Mouse (Mus musculus) layer of hippocampus, postnatal 25 days (tissue): ENCODE measurements around the gene Trim7. TPM values are rescaled to one million over a fixed set of nuclear protein-coding genes. Genes with fewer than 3 reads are reported as not detected.
"Not testable (repeated sequence)": the region's sequence is repeated elsewhere in the genome, so short reads cannot be mapped to it uniquely, and the experiment has no call there.

ENCODE experiments used
- DNase-seq, 2 experiments: peaks; one replicate each; pipeline ENCODE4 v3.0.0; 2022; ENCODE audit warnings: mixed read lengths in 2 of 2, low spot score in 1 of 2; ENCODE audit errors: extremely low spot score in 1 of 2
- total RNA-seq, 2 experiments: library from RNA; stranded (reverse); gene quantifications; 2 replicates each; pipeline ENCODE4 v1.2.3; 2021

Trim7 gene
- 1 to 10 TPM; 1.6 to 2.1 TPM for total RNA-seq

DNA sequence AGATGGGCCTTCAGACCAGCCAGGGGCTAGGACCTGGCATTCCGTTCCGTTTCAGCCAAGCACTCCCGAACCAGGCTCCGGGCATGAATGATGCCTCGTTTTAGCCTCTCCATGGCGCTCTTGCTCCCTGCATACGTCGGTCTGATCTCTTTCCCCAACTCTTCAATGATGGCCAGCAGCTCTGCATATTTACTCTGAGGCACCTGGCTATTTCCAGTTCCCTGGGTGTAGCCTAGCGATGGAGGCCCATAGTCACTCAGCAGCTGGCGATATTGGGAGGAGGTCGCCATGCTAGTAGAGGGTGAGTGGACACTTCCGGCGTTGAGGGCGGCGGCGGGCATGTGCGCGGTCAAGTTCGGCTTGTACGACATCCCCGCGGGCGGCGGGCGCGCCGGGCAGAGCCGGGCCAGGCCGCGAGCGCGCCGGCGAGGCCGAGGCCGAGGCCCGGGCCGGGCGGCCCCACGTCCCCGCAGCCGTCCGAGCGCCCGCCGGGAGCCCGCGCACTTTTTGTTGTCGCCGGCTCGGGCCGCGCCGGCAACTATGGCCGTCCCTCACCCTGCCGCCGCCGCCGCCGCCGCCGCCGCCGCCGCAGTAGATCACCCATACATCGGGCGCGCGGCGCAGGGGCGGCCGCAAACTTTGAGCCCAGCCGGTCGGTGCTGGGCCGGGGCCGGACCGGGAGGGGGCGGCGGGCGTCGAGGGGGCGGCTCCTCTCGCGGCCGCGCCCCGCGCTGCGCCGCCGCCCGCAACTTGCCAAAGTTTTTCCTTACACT is at the start of gene Trim7, which contains the start of gene Gm12184:
Gene Trim7 (plus strand): TSS at position 162 of the 773 bp plus-strand sequence.
Gene Gm12184 (minus strand): TSS at position 677 of the 773 bp plus-strand sequence.
- DNase-seq: not testable (repeated sequence)

DNA sequence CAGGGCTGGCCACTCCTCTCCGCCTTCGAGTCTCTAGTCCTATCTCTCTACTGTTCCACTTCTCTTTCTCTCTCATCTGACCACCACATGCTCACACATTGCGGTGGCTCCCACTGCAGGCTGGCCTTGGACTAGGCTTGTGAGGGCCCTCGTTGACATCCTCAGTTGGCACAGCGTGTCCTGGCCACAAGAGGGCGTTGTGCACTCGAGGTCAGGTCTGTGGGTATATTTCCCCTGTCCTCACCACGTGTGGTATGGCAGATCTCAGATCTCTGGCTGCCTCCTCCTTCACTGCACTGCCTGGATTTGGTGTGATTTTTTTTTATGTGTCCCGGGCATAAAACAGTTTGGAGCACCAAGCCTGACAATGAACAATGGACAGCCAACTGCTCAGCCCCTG is 49.3 kb upstream of the Trim7 start:
- DNase-seq: no peak

DNA sequence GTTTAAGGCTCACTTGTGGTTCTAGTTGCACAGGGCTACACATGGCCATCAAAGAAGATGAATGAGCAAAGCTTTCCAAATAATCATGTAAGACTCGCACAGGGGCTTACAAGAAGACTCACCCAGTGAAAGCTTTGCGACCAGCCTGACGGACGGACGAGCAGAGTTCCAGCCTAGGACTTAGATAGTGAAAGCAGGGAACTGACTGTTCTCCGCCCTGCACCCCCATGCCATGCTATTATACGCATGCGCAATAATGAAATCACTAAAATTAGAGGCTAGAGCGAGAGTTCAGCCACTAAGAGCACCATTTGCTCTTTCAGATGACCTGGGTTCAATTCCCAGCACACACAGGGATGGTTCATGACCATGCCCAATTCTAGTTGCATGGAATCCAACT is 48.6 kb upstream of the Trim7 start:
- no peak for DNase-seq

DNA sequence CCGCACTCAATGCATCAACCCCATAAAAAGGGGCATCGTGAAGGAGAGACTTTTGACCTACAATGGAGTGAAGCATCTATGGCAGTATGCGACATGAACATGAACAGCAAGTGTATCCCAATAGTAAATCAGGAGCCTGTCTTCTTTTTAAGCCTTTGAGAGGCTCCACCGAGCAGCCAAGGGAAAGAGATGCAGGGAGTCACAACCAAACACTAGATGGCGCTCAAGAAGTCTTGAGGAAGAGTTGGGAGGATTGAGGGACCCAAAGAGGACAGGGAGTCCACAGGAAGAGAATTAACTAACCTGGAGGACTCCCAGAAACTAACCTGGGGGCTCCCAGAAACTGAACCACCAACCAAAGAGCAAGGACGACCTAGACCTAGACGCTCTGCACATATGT is 46.5 kb upstream of the Trim7 start:
- no peak for DNase-seq

GRCm38 (mm10) chr11:48782243-48782642 is 43.7 kb upstream of the Trim7 start:
- no peak for DNase-seq

DNA sequence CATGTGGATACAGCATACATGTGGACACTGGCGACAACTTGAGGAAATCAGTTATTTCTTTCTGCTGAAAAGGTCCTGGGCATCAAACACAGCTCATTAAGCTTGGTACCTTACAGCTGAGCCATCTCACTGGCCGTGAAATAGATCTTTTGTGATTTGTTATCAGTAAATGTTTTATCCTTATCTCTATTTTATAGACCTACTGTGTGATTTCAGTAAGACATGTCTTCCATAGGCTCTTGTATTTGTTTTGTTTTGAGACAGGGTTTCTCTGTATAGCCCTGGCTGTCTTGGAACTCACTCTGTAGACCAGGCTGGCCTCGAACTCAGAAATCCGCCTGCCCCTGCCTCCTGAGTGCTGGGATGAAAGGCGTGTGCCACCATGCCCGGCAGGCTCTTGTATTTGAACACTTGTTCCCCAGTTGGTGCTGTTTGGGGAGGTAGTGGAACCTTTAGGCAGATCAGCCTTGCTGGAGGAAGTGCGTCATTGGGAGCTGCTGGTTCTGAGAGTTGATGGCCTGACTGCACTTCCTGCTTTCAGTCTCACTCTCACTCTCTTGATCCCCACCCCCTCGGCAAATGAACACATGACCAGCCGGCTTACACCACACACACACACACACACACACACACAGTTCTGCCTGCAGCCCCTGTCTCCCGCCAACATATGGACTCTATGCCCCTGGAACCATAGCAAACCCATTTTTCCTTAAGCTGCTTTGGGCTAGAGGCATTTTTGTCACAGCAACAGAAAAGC is 38.3 kb upstream of the Trim7 start:
- no peak for DNase-seq

- peak; percentile 49 to 85 for DNase-seq
Observed at GRCm38 (mm10) chr11:48788311-48789089, 37.4 kb upstream of the Trim7 start.

DNA sequence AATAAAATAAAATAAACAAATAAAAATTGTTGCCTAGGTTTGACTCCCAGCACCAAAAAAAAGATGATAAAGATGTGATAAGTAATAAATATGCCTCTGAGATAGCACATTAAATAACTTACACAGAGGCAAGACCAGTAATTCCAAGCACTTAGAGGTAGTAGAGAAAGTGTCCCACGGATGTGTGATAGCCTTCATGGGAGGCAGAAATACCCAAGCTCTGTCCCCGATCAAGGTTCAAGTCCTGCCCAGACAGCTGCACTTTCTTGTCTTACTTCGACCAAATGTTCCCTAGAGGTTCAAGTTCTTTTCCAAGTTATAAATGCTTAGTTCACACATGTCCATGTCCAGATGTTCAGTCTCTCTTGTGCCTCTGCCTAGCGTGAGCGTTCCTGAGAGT is 36.7 kb upstream of the Trim7 start:
- no peak for DNase-seq

GRCm38 (mm10) chr11:48789973-48790823 is 35.7 kb upstream of the Trim7 start:
- DNase-seq: peak; percentile 71 to 90

DNA sequence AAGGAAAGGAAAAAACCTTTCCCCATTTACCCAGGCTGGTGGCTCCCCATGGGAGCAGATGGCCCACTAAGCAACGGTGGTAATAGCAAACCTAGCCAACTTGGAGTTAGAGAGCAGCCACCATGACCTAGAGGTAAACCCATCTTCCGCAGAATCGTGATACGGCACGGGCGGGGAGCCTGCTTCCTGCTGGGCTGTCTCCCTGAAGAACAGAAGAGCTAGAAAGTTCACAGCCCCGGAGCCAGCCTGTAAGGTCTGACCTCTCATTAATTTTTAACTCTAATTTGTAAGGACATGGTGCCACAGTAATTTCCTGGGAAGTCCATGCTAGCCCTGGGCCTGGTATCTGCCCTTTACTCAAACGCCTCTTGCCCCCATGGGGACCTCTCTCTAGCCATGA is 35.0 kb upstream of the Trim7 start:
- no peak for DNase-seq

- not testable (repeated sequence) for DNase-seq
Observed at GRCm38 (mm10) chr11:48791894-48792293, 34.0 kb upstream of the Trim7 start.

- no peak for DNase-seq
Observed at GRCm38 (mm10) chr11:48793184-48793583, 32.8 kb upstream of the Trim7 start.

DNA sequence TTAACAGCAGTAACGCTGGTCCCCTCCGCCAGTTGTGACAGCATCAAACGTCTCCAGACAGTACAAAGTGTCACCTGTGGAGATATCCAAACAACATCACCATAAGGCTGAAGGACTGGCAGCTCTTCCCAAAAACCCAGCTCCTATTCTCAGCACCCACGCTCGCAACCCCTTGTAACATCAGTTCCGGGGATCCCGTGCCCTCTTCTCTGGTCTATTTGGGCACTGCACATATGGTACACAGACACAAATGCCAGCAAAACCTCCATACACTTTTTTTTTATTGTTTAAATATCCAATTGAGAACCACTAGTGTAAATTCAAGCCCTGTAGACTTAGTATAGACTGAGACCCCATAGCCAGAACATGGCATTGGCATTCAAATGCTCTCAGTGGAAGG is 30.7 kb upstream of the Trim7 start:
- no peak for DNase-seq

- DNase-seq: no peak
Observed at GRCm38 (mm10) chr11:48796290-48796689, 29.6 kb upstream of the Trim7 start.

- no peak for DNase-seq
Observed at GRCm38 (mm10) chr11:48797287-48797686, 28.7 kb upstream of the Trim7 start.

GRCm38 (mm10) chr11:48798308-48798707 is 27.6 kb upstream of the Trim7 start:
- no peak for DNase-seq

DNA sequence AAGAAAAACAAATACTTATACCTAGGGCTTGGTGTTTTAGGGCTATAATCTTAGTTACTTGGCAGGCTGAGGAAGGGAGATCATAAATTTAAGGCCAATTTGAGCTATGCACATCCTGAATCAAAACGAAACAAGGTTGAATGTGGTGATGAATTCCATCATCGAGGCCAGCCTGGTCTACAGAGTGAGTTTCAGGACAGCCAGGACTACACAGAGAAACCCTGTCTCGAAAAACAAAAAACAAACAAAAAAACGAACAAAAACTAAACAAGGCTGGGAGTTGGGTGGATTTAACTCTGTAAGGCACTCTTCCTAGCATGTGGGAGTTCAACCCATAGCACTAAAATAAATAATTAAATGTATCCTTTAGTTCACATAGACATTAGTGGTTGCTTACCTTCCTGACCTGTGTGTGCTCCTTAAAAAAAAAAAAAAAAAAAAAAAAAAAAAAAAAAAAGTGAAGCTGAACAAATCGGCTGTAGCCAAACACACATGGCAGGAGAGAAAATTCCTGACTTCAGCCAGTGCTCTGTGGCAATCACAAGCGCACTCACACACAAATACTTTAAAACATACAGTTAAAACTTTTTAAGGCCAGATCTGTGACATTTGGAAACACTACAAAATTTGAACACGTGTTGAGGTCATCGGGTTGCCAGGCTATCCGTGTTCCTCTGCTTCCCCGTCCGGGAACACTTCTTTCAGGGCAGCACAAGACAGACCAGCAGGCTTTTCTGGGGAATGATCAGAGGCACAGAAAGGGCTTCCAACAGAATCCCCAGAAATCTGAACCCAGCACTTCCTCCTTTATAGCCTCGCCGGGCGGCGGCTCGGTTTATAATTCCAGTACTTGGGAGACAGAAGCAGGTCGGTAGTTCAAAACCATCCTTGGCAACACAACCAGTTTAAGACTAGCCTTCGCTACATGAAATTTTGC is 26.7 kb upstream of the Trim7 start:
- peak in 1 of 2 experiments; percentile 40 for DNase-seq

DNA sequence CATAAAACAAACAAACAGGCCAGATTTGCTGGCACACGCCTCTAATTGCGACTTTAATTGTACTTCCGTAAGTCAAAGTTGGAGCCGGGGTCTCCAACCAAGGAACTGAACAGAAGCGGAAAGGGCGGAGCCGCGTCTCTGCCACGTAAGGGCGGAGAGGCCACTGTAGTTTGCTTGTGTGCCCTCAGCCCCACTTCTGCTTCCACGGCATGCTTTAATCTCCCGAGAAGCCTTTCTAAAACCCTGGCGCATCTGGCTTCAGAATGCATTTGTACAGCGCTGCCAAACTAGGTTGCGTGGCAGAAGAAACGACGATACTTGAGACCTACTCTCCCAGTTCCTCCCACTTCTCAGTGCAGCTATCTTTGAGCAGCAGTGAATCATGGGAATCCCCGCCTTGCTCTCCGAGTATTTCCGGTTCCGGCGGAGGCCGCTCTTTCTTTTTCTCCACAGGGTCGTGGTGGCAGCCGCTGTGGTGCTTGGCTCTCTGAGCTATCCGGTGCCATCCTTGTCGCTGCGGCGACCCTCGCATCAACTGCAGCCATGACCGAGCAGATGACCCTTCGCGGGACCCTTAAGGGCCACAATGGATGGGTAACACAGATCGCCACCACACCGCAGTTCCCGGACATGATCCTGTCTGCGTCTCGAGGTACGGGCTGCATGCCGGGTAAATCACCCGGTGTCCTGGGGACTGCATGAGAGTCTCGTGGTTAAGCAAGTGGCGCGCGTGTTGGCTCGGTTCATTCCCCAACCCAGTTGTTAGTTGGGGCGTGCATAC is 25.8 kb upstream of the Trim7 start, which contains the start of gene Rack1:
Gene Rack1 (plus strand): TSS at position 412 of the 781 bp plus-strand sequence.
- peak; percentile 79 to 89 for DNase-seq
